Mouse (Mus musculus) olfactory bulb, adult 2 months (tissue): ENCODE measurements around the gene Timeless.

Experiments
- CTCF ChIP-seq: fragments of 200-500 bp; IDR thresholded peaks from 2 replicates; pipeline ENCODE4 v1.5.1; 2012; ENCODE audit warnings: low read depth, mild to moderate bottlenecking, low read length, moderate library complexity; ENCODE audit not compliant: insufficient read depth
- POLR2A ChIP-seq: fragments of 200-500 bp; IDR thresholded peaks from 2 replicates; pipeline ENCODE4 v1.6.1; 2012; ENCODE audit warnings: mild to moderate bottlenecking, low read depth, low read length, moderate library complexity; ENCODE audit not compliant: insufficient read depth

DNA sequence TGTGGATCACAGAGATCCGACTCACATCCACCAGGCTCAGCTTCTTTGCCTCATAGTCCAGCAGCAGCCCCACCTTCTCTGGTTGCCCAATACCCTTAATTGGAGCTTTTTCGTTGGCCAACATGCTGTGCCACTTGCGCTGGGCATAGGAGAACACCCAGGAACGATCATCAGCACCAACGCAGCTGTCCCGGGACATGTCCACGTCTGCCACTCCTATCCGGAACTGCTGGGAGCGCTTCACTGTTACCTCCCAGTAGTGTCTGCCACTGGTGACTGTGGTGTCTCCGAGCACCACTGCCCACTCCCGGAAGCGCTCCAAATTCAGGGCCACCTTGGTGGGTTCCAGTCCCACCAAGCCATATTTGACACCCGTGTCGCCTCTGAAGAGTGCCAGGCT, 20.9 kb upstream of the Timeless start:
- no peak for TF ChIP-seq CTCF
- no peak for TF ChIP-seq POLR2A
